Mouse (Mus musculus) testis, adult 2 months (tissue): ENCODE results near the gene 0610010K14Rik.

Experiments used
- CTCF ChIP-seq: fragments of 200-500 bp; IDR thresholded peaks from 2 replicates; pipeline ENCODE4 v1.5.1; 2012; ENCODE audit warnings: low read depth, mild to moderate bottlenecking, inconsistent platforms, low read length, moderate library complexity; ENCODE audit not compliant: control insufficient read depth, insufficient read depth, insufficient replicate concordance
- POLR2A ChIP-seq: fragments of 200-500 bp; IDR thresholded peaks from 2 replicates; pipeline ENCODE4 v1.6.1; 2012; ENCODE audit warnings: low read depth, mild to moderate bottlenecking, inconsistent platforms, low read length, moderate library complexity; ENCODE audit not compliant: control insufficient read depth

DNA sequence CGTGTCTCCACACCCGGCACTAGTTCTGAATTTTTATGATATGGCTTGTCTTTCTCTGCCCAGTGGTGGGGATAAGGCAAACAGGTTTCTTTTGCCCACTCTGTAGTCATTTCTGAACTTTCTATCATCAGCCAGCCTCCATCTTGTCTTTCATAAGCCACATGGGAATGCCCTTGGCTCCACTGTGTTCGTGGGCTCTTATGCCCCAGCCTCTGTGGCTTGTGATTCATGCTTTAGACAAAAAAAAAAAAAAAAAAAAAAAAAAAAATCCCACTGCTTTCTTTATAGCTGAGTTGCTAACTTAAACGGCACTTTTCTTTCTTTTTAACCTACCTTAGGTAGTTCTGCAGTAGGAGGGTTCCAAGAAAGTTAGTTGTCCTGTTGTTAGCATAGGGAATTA is 45.6 kb downstream of the 0610010K14Rik start:
- TF ChIP-seq CTCF: no peak
- no peak for TF ChIP-seq POLR2A
